Mouse (Mus musculus): ENCODE measurements around the gene Tmem151a. TPM values are rescaled to one million over a fixed set of nuclear protein-coding genes. Genes with fewer than 3 reads are reported as not detected.

The Tmem151a gene
- polyA plus RNA-seq, 1 experiment from 2014 or later = 0.79 TPM

DNA sequence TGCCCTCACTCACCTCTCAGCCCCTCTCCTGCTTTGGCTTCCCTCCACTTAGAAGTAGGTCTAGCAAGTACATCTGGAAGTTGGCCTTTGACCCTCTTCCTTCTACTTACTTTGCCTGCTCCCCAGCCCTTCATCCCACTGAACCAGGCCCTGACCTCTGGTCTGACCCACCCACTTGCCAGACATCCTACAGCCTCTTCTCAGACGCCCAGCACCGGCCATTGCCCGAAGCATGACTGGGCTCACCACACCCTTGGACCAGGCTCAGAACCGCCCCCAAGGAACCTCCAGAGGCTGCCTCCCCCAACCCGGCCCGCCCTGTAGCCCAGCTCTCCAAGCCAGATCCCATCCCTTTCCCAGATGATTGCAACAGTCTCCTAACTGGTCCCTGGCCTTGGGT, 22.9 kb downstream of the Tmem151a start:
- no peaks in the 10 kb centered on the region for H3K9me3 ChIP-seq (ENCODE audit: low read length)
- ATAC-seq (no peak), DNase-seq (no peak)
- H3K4me3 ChIP-seq (ENCODE audit: low read depth, low read length) = no peak overlapping the region
- H3K27me3 ChIP-seq (ENCODE audit: insufficient read depth, low read length) = peaks cover 10% of the 10 kb centered on the region
- no peak overlapping the region for H3K27ac ChIP-seq (ENCODE audit: low read depth)
- H3K4me1 ChIP-seq (ENCODE audit: insufficient read depth) = peaks cover 7% of the 10 kb centered on the region; the same call in 1 of the 2 replicates
- no peak overlapping the region for H3K9ac ChIP-seq (replicated peaks)
- WGBS (ENCODE audit: insufficient replicate concordance) = 85% methylated on average over 6 of the region's 6 CpGs
- H3K36me3 ChIP-seq (replicated peaks; ENCODE audit: insufficient read depth, low read length) = no peaks in the 10 kb centered on the region
- TF ChIP-seq CTCF (IDR thresholded peaks at IDR 0.05; ENCODE audit: low read depth) (no peak), EP300 (IDR thresholded peaks at IDR 0.05; ENCODE audit: low read depth) (no peak)
- no peak overlapping the region for H3K4me2 ChIP-seq (ENCODE audit: low read depth, low read length)

DNA sequence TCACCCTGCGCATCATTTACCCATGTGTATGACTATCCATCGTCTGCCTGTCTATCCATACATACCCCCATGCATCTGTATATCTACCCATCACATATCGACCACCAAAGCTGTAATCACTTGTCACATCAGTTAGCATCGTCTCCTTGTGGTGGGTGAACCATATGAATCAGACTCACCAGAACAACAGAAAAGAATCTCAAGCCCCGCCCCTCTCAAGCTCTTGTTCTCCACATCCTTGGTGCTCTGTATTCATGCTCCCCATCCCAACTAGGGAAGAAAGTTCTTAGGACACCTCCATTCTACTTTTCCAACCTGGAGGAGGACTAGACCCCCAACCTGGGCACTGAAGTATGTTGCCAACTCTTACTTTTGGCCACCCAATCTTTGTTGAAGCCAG, 23.3 kb downstream of the Tmem151a start:
- Histone ChIP-seq H3K9me3 (ENCODE audit: low read length) (no peaks in the 10 kb centered on the region), H3K4me2 (ENCODE audit: low read depth, low read length) (no peak overlapping the region), H3K27ac (ENCODE audit: low read depth) (no peak overlapping the region), H3K36me3 (replicated peaks; ENCODE audit: insufficient read depth, low read length) (no peaks in the 10 kb centered on the region), H3K27me3 (ENCODE audit: insufficient read depth, low read length) (peaks cover 9% of the 10 kb centered on the region), H3K4me1 (ENCODE audit: insufficient read depth) (peaks cover 6% of the 10 kb centered on the region; the same call in 1 of the 2 replicates), H3K9ac (replicated peaks) (no peak overlapping the region), H3K4me3 (ENCODE audit: low read depth, low read length) (no peak overlapping the region)
- 70% methylated on average over 5 of the region's 5 CpGs for WGBS (ENCODE audit: insufficient replicate concordance)
- no peak for ATAC-seq
- TF ChIP-seq EP300 (IDR thresholded peaks at IDR 0.05; ENCODE audit: low read depth) (no peak), CTCF (IDR thresholded peaks at IDR 0.05; ENCODE audit: low read depth) (no peak)
- no peak for DNase-seq

DNA sequence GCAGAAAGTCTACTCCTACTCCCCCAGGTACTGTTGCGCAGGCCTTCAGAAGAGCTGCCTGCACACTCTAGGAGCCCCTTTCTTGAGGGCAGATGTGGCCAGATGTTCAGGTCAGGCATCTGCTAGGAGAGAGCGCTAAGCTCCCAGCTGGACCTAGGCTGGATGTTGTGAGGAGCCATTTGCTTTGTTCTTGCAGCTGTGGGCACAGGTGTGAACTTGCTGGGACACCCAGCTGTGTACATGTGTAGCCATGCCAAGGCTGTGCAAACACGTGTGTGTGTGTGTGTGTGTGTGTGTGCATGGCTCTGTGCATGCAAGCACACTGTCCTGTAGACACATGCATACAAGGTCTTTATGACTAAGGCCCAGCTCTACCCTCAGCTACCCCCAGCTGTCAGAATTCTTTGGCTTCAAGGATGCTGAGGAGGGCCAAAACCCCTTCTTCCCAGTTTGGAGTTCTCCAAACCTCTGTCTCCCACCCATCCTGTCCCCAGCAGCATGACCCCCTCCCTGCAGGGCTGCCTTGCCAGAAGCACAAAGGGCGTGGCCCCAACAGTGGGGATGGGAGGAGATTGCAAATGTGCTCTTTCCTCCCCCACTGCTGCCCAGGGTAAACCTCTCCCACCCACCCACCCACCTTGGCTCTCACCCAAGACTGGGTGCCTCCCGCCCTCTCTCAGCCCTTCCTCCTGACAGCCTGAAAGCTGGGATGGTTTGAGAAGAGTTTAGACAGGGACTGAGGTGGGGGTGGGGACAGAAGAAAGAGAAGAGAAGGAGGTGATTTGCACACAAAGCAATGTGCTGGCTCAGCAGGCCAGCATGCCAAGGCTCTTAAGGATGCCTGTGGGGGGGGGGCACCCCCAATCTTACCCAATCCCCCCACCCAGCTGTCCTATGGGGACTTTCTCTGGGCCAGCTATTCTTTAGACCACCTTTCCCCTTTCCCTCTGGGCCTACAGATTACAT, 24.7 kb downstream of the Tmem151a start:
- peaks cover 6% of the 10 kb centered on the region for H3K27me3 ChIP-seq (ENCODE audit: insufficient read depth, low read length)
- ATAC-seq (no peak), DNase-seq (no peak)
- H3K4me3 ChIP-seq (ENCODE audit: low read depth, low read length) = no peak overlapping the region
- H3K36me3 ChIP-seq (replicated peaks; ENCODE audit: insufficient read depth, low read length) = no peaks in the 10 kb centered on the region
- no peak overlapping the region for H3K4me2 ChIP-seq (ENCODE audit: low read depth, low read length)
- H3K9ac ChIP-seq (replicated peaks) = no peak overlapping the region
- peaks cover 6% of the 10 kb centered on the region; the same call in 1 of the 2 replicates for H3K4me1 ChIP-seq (ENCODE audit: insufficient read depth)
- TF ChIP-seq EP300 (IDR thresholded peaks at IDR 0.05; ENCODE audit: low read depth) (no peak), CTCF (IDR thresholded peaks at IDR 0.05; ENCODE audit: low read depth) (no peak)
- no peak overlapping the region for H3K27ac ChIP-seq (ENCODE audit: low read depth)
- H3K9me3 ChIP-seq (ENCODE audit: low read length) = no peaks in the 10 kb centered on the region
- WGBS (ENCODE audit: insufficient replicate concordance) = 45% methylated on average over 5 of the region's 5 CpGs

DNA sequence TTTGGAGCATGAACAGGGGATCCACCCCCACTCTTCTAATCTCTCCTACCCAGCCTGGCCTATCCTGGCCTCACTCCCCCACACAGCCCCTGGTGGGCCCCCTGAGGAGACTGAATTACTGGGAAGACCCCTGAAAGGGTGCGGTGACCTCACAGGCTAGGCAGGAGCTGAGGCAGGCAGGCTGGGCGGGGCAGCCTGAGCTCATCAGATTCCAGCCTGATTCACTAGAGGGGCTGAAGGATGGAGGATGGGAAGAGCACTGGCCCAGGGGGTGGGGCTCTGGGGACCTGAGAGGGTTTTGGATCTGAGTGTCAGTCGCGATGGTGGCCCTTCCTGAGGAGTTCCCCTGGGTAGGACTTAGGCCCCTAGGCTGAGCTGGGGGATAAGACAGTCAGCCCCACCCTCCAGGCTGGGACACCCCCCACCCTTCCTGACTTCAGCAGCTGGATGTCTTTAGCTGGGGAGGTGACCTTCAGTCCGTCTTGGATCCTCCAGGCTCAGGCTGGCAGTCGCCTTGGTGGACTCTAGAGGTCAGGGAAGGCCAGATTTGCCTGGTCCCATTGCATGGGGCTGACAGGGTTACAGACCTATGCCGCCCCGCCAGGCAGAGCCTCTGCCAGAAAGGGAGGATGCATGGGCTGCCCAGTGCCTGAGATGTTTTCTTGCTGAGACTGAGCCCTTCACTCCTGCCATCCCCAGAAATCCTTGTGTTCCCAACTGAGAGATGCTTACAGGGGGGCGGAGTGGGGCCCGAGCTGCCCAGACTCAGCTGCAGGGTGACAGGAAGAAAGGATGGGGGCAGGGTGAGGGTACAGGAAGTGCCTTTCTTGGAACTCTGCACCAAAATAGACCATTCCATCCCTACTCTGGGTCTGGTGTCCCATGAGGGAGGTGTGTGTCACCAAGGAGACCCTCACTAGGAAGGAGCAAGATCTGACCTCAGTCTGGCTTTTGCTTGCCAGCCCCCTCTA, 26.2 kb downstream of the Tmem151a start:
- no peaks in the 10 kb centered on the region for H3K36me3 ChIP-seq (replicated peaks; ENCODE audit: insufficient read depth, low read length)
- ATAC-seq (no peak), DNase-seq (no peak)
- H3K9me3 ChIP-seq (ENCODE audit: low read length) = no peaks in the 10 kb centered on the region
- H3K4me1 ChIP-seq (ENCODE audit: insufficient read depth) = peaks cover 6% of the 10 kb centered on the region; the same call in 1 of the 2 replicates
- H3K27ac ChIP-seq (ENCODE audit: low read depth) = peak overlapping the region; percentile 34
- H3K27me3 ChIP-seq (ENCODE audit: insufficient read depth, low read length) = peaks cover 9% of the 10 kb centered on the region
- TF ChIP-seq EP300 (IDR thresholded peaks at IDR 0.05; ENCODE audit: low read depth) (no peak), CTCF (IDR thresholded peaks at IDR 0.05; ENCODE audit: low read depth) (no peak)
- no peak overlapping the region for H3K4me3 ChIP-seq (ENCODE audit: low read depth, low read length)
- WGBS (ENCODE audit: insufficient replicate concordance) = 23% methylated on average over 10 of the region's 10 CpGs
- H3K4me2 ChIP-seq (ENCODE audit: low read depth, low read length) = no peak overlapping the region
- H3K9ac ChIP-seq (replicated peaks) = no peak overlapping the region

DNA sequence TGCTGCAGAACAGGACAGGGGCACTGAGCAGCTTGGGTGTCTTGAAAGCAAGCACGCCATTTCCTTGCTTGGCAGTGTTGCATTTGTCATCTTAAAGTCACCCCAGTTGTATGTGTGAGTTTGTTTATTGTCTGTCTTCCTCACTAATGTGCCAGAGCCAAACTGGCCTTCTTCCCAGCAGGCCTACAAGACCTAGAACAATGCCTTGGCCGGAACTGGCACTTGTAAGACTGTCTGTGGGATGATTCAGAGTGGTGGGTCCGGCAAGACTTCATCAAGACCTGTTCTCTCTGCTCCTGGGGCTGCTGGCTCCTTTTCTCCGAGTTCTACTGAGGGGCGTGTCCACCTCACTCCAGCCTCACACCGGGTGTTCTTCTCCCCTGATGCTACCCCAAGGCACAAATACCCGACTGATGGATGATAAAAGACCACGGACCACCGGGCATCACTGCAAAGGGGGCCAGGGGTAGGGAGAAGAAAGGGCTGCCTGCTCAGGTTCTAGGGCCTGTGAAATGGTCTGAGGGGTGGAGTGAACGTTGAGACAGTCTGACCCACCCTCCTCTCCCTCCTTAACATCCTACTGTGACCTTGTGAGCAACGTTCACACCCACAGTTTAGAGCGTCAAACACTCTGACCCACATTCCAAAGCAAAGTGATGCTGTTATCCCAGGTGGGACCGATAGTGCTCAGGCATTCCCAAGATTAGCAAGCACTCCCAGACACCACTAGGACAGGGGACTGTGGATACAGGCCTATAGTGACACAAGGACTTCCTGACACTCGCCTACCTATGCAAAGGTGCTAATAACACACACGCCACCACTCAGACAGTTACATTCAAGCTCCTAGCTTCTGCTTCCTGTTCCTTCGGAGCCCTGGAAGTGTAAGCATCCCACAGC, 27.2 kb downstream of the Tmem151a start:
- Histone ChIP-seq H3K27me3 (ENCODE audit: insufficient read depth, low read length) (peaks cover 14% of the 10 kb centered on the region), H3K9me3 (ENCODE audit: low read length) (no peaks in the 10 kb centered on the region), H3K4me2 (ENCODE audit: low read depth, low read length) (no peak overlapping the region), H3K9ac (replicated peaks) (no peak overlapping the region), H3K27ac (ENCODE audit: low read depth) (no peak overlapping the region), H3K4me1 (ENCODE audit: insufficient read depth) (peaks cover 6% of the 10 kb centered on the region; the same call in 1 of the 2 replicates), H3K36me3 (replicated peaks; ENCODE audit: insufficient read depth, low read length) (no peaks in the 10 kb centered on the region), H3K4me3 (ENCODE audit: low read depth, low read length) (no peak overlapping the region)
- TF ChIP-seq EP300 (IDR thresholded peaks at IDR 0.05; ENCODE audit: low read depth) = no peak
- TF ChIP-seq CTCF (IDR thresholded peaks at IDR 0.05; ENCODE audit: low read depth) = no peak
- DNase-seq (no peak), ATAC-seq (no peak)
- WGBS (ENCODE audit: insufficient replicate concordance) = 36% methylated on average over 16 of the region's 16 CpGs

Measured in liver, postnatal 0 days (tissue).